Mouse (Mus musculus): ENCODE data around the gene Tmem245.

- TF ChIP-seq CTCF (IDR thresholded peaks at IDR 0.05; ENCODE audit: low read depth) (no peak), EP300 (IDR thresholded peaks at IDR 0.05; ENCODE audit: low read depth) (no peak)
Measured at GRCm38 (mm10) chr4:56840297-56840696, 106.9 kb downstream of the Tmem245 start.
